Mouse (Mus musculus) ES-E14 (cell line): ENCODE measurements around the gene Icam1. TPM values are rescaled to one million over a fixed set of nuclear protein-coding genes. Genes with fewer than 3 reads are reported as not detected.

ENCODE experiments used
- DNase-seq: peaks from one replicate; pipeline ENCODE4 v3.0.0-alpha.2; 2013; ENCODE audit warnings: low read depth, low spot score
- H3K27ac ChIP-seq: 2 replicates; pipeline ENCODE4 v1.5.1; 2012; ENCODE audit warnings: low read depth, mild to moderate bottlenecking, low read length, moderate library complexity, mixed read lengths; ENCODE audit not compliant: poor library complexity, insufficient read depth, severe bottlenecking
- H3K36me3 ChIP-seq: 2 replicates; pipeline ENCODE4 v1.6.1; 2012; ENCODE audit warnings: mild to moderate bottlenecking, low read length, moderate library complexity, mixed read lengths; ENCODE audit not compliant: control insufficient read depth, poor library complexity, insufficient read depth, severe bottlenecking
- H3K4me1 ChIP-seq, 2 experiments: fragments of 150-350 bp in 1 of 2; sonication (generic) in 1 of 2; 2 replicates each; pipeline ENCODE4 v1.6.1; 2012; ENCODE audit warnings: low read length in 2 of 2, mild to moderate bottlenecking in 1 of 2, mixed read lengths in 1 of 2; ENCODE audit not compliant: control insufficient read depth in 2 of 2, insufficient read depth in 2 of 2, poor library complexity in 1 of 2
- H3K4me3 ChIP-seq, 2 experiments: fragments of 150-350 bp in 1 of 2; sonication (generic) in 1 of 2; 2 replicates each; pipeline ENCODE4 v1.5.1; 2012; ENCODE audit warnings: low read length in 2 of 2, low read depth in 1 of 2, mild to moderate bottlenecking in 1 of 2, mixed read lengths in 1 of 2; ENCODE audit not compliant: insufficient read depth in 1 of 2, poor library complexity in 1 of 2, severe bottlenecking in 1 of 2
- H3K9ac ChIP-seq: 2 replicates; pipeline ENCODE4 v1.6.1; 2012; ENCODE audit warnings: low read depth, mild to moderate bottlenecking, low read length, mixed read lengths; ENCODE audit not compliant: poor library complexity, insufficient read depth, severe bottlenecking
- H3K9me3 ChIP-seq: fragments of 150-350 bp; sonication (generic); 2 replicates; pipeline ENCODE4 v1.6.1; 2012; ENCODE audit warnings: low read depth, mild to moderate bottlenecking, low read length; ENCODE audit not compliant: control insufficient read depth, insufficient read depth
- CHD2 ChIP-seq: IDR thresholded peaks from 2 replicates; pipeline ENCODE4 v1.6.1; 2014; ENCODE audit warnings: mild to moderate bottlenecking, low read depth, low read length, inconsistent platforms
- HCFC1 ChIP-seq: IDR thresholded peaks from 2 replicates; pipeline ENCODE4 v1.6.1; 2012; ENCODE audit warnings: low read length, inconsistent platforms, borderline replicate concordance; ENCODE audit not compliant: insufficient read depth
- MAFK ChIP-seq: IDR thresholded peaks from 2 replicates; pipeline ENCODE4 v1.6.1; 2014; ENCODE audit warnings: mild to moderate bottlenecking, low read depth, low read length, inconsistent platforms; ENCODE audit not compliant: insufficient read depth
- ZC3H11A ChIP-seq: IDR thresholded peaks from 2 replicates; pipeline ENCODE4 v1.6.1; 2012; ENCODE audit warnings: low read depth, mild to moderate bottlenecking, inconsistent platforms, low read length, borderline replicate concordance
- ZNF384 ChIP-seq: IDR thresholded peaks from 2 replicates; pipeline ENCODE4 v1.6.1; 2012; ENCODE audit warnings: low read depth, low read length, inconsistent platforms
- in situ Hi-C, 2 experiments: fragments of 600-800 bp; cut with MboI; formaldehyde crosslinking; loops; one replicate each; pipeline ENCODE4 v1.15.1; 2025; ENCODE audit warnings: low sequenced_read_pairs in 2 of 2, inconsistent platforms in 1 of 2; ENCODE audit not compliant: unreplicated experiment in 2 of 2
- total RNA-seq: library from RNA; depleted of rRNA; stranded (reverse); fragments of 300-350 nt; gene quantifications from 2 replicates; pipeline ENCODE4 v1.2.3, GENCODE M21; 2012

Icam1 gene
- total RNA-seq, 1 experiment, result 153 TPM

DNA sequence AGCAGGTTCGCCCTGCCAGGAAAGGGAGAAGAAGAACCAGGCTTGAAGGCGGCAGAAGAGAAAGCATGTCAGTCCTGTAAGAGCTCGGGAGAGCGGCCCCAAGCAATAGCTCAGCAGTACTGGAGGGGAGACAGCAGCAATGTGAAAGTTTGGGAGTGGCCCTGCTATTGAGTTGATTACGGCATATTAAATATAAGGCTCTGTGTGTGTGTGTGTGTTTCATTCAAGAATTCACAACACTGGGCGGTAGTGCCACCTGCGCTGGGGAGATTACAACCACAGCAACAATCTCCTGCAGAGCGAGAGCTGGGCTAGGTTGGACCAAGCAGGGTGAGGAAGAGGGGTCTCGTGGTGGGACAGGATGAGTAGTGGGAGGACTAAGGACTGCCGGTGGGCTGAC is 35.8 kb downstream of the Icam1 start:
- Histone ChIP-seq H3K36me3 (no peaks in the 10 kb centered on the region), H3K4me1 (no peaks in the 10 kb centered on the region), H3K9me3 (no peaks in the 10 kb centered on the region), H3K27ac (no peak overlapping the region), H3K4me3 (no peak overlapping the region), H3K9ac (no peak overlapping the region)
- in situ Hi-C loops, result no loop called here
- no peak for TF ChIP-seq CHD2
- no peak for DNase-seq

DNA sequence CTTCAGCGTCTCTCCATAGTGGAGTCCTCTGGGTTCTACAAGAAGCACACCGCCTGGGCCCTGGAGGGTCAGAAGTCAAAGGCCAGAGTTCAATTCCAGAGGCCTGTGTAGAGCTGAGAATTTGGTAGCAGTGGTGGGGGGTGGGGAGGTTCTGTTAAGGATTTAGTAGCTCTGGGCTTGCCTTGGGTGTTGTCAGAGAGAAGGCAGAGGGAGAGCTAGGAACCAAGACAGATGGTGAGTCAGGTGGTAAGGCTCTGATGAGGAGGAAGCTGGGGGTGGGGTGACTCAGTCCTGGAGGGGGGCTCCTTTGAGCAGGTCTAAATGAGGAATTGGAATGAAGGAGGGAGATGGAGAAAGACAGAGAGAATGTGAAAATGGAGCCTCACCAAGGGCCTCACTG is 47.1 kb downstream of the Icam1 start:
- Histone ChIP-seq H3K9ac (peak overlapping the region; percentile 35; the same call in 1 of the 2 replicates), H3K36me3 (peaks cover 14% of the 10 kb centered on the region; the same call in 1 of the 2 replicates), H3K4me3 (no peak overlapping the region), H3K4me1 (peaks cover 0 to 6% of the 10 kb centered on the region in 2 experiments; a peak in 1 of 4 replicates), H3K9me3 (no peaks in the 10 kb centered on the region), H3K27ac (peak overlapping the region; percentile 25; the same call in 1 of the 2 replicates)
- TF ChIP-seq HCFC1 (no peak), CHD2 (no peak), ZNF384 (no peak), ZC3H11A (no peak), MAFK (no peak)
- in situ Hi-C loops, result no loop called here
- DNase-seq, result no peak

DNA sequence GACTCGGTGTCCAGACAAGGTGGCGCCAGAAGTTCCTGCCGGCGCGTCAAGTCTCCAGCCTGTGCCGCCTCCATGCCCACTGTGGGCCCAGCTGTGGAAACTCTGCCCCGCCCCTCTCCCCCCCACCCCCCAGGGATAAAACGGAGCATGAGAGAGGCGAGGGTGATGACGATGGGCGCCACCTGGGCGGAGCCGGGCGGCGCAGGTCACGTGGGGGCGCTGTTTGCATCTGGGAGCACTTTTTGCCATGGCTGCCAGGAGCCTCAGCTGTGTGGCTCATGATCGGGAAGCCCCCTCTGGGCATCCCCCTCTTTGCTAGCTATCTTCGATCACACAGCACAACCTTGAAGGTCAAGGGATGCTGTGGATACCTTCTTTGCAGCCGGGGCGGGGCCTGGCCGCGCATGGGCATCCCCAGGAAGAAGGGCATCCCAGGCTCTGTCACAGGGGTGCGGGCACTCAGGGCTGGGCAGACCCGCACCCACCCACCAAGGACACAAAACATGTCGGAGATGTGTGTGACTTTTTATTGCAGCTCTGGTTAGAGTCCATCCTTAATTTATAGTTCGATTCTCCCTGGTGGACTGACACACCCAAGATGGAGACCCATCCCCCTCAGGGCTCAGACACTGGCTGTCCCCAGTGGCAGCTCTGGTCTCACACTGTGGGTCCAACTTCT is 51.4 kb downstream of the Icam1 start, which contains the start of gene Zglp1:
Gene Zglp1 (minus strand): TSS at position 88 of the 679 bp plus-strand sequence.
- Histone ChIP-seq H3K9ac (peak within 1 kb of the TSS; percentile 21; the same call in 1 of the 2 replicates), H3K4me1 (peaks cover 0 to 6% of the 10 kb centered on the region in 2 experiments; a peak in 1 of 4 replicates), H3K27ac (no peak within 1 kb of the TSS), H3K36me3 (peaks cover 26% of the 10 kb centered on the region; the same call in 1 of the 2 replicates), H3K9me3 (no peaks in the 10 kb centered on the region), H3K4me3 (peak within 1 kb of the TSS; percentile 56 to 57)
- in situ Hi-C loops, result no loop called here
- TF ChIP-seq CHD2 (no peak), ZNF384 (no peak), MAFK (no peak), ZC3H11A (no peak), HCFC1 (no peak)
- no peak for DNase-seq

DNA sequence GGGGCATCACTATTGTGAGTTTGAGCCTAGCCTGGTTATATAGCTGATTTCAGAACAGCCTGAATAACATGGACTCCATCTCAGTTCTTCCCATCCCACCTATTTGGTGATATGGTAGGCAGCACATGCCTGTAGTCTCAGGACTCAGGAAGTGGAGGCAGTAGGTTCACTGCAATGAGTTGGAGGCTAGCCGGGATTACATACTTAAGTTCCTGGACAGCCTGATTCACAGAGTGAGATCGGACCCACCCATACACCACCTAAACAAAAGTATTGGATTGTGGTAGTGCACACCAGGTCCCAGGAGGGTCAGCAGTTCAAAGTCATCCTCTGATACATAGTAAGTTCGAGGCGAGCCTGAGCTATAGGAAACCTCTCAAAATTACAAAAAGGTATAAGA is 56.9 kb downstream of the Icam1 start:
- Histone ChIP-seq H3K4me1 (no peaks in the 10 kb centered on the region), H3K4me3 (peak overlapping the region; percentile 89 to 92), H3K27ac (peak overlapping the region; percentile 72; the same call in 1 of the 2 replicates), H3K36me3 (peaks cover 39% of the 10 kb centered on the region), H3K9me3 (no peaks in the 10 kb centered on the region), H3K9ac (peak overlapping the region; percentile 94)
- DNase-seq, result peak; percentile 16
- no peak for TF ChIP-seq ZNF384
- no peak for TF ChIP-seq ZC3H11A
- TF ChIP-seq HCFC1, result no peak
- TF ChIP-seq CHD2, result no peak
- TF ChIP-seq MAFK, result no peak
- in situ Hi-C loops, result no loop called here
